Mouse (Mus musculus) small intestine, adult 2 months (tissue): ENCODE data around the gene Bmper. TPM values are rescaled to one million over a fixed set of nuclear protein-coding genes. Genes with fewer than 3 reads are reported as not detected.

Experiments
- H3K27ac ChIP-seq: fragments of 200-500 bp; 2 replicates; pipeline ENCODE4 v1.5.1; 2012; ENCODE audit warnings: low read depth, low read length, control low read depth, inconsistent platforms; ENCODE audit not compliant: insufficient read depth
- H3K27me3 ChIP-seq: fragments of 200-500 bp; 2 replicates; pipeline ENCODE4 v1.6.1; 2012; ENCODE audit warnings: mild to moderate bottlenecking, moderate library complexity, low read length, inconsistent platforms; ENCODE audit not compliant: control insufficient read depth, insufficient read depth
- H3K36me3 ChIP-seq: fragments of 200-500 bp; 2 replicates; pipeline ENCODE4 v1.6.1; 2012; ENCODE audit warnings: mild to moderate bottlenecking, low read length, control low read depth, inconsistent platforms; ENCODE audit not compliant: control insufficient read depth, insufficient read depth
- H3K4me1 ChIP-seq: fragments of 200-500 bp; 2 replicates; pipeline ENCODE4 v1.6.1; 2012; ENCODE audit warnings: low read length, inconsistent platforms, mixed read lengths; ENCODE audit not compliant: control insufficient read depth, insufficient read depth, insufficient read length
- H3K4me3 ChIP-seq: fragments of 200-500 bp; 2 replicates; pipeline ENCODE4 v1.5.1; 2012; ENCODE audit warnings: low read depth, mild to moderate bottlenecking, control low read depth, inconsistent platforms, low read length, moderate library complexity
- CTCF ChIP-seq: fragments of 200-500 bp; IDR thresholded peaks from 2 replicates; pipeline ENCODE4 v1.5.1; 2012; ENCODE audit warnings: low read depth, mild to moderate bottlenecking, control low read depth, inconsistent platforms, low read length, moderate library complexity, mixed read lengths; ENCODE audit not compliant: insufficient replicate concordance, insufficient read length; ENCODE audit errors: extremely low read depth
- POLR2A ChIP-seq: fragments of 200-500 bp; IDR thresholded peaks from 2 replicates; pipeline ENCODE4 v1.6.1; 2012; ENCODE audit warnings: low read depth, mild to moderate bottlenecking, control low read depth, inconsistent platforms, low read length, moderate library complexity
- WGBS: fragments of 180-500 bp; shearing (Covaris S2); methylation state at CpG from one replicate; pipeline ENCODE4 v1.1.7; 2018; 5-methylcytosine and 5-hydroxymethylcytosine counted together
- polyA plus RNA-seq: library from polyadenylated mRNA; depleted of rRNA; stranded (reverse); fragments of >200 nt; gene quantifications from 2 replicates; pipeline ENCODE4 v1.2.3, GENCODE M21; 2012

The Bmper gene
- polyA plus RNA-seq, 1 experiment = 0.22 TPM

DNA sequence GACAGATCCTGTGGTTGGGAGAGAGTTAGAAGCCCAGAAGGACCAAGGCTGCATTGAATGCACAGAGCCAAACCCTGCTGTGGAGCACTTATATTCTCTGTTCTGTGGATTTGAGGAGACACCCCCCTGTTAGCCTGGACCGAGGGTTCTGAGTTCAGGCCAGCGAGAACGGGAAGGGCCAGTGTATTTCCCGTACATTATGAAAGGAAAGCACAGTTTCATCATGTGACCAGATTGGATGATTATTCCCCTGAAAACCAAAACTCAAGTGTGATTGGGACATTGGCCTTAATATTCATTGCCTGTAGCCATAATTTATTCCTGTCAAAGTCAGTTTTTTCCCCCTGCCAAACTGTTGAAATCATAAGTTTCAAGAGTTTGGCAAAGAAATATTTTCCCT is 23.9 kb upstream of the Bmper start:
- 87% methylated on average over 4 of the region's 4 CpGs for WGBS

DNA sequence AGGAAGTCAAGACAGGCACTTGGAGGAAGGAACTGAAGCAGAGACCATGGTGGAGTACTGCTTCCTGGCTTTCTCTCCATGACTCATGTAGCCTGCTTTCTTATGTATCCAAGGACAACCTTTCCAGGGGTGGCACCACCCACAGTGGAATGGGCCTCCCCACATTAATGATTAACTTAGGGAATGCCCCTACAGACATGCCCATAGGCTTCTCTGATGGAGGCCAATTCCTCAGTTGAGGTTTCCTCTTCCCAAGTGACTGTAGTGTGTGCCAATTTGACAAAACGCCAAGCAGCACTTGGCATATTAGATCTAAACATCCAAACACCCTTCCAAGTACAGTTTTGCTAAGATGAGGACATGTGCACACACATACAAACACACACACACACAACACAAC is 23.0 kb upstream of the Bmper start:
- no peak overlapping the region for H3K4me3 ChIP-seq
- WGBS = 29% methylated on average over 1 of the region's 1 CpGs
- no peak overlapping the region for H3K27ac ChIP-seq
- H3K27me3 ChIP-seq = no peaks in the 10 kb centered on the region
- H3K36me3 ChIP-seq = no peaks in the 10 kb centered on the region
- H3K4me1 ChIP-seq = no peaks in the 10 kb centered on the region
- TF ChIP-seq CTCF (no peak), POLR2A (no peak)

More for the DNA sequence above, 23.9 kb upstream of the Bmper start:
- H3K4me3 ChIP-seq = no peak overlapping the region
- H3K4me1 ChIP-seq = no peaks in the 10 kb centered on the region
- no peaks in the 10 kb centered on the region for H3K36me3 ChIP-seq
- TF ChIP-seq CTCF (no peak), POLR2A (no peak)
- no peaks in the 10 kb centered on the region for H3K27me3 ChIP-seq
- H3K27ac ChIP-seq = no peak overlapping the region

DNA sequence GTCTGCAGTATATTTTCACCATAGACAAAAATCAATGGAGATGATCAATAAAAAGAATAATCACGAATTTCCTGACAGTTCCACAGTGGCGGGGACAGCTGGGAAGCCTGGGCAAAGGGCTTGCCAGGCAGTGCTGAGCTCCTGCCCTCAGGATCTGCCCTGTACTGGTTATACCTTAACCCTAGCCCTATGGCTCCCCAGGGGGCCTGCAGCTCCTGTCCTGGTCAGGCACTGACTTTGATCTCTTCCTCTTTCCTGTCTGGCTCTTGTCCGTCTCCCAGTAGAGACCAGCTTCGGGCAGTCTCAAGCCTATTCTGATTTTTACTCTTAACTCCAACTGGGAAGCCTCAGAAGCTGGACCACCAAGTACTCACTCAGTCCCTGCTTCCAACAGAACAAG is 22.0 kb upstream of the Bmper start:
- no peaks in the 10 kb centered on the region for H3K27me3 ChIP-seq
- no peak for TF ChIP-seq CTCF
- no peak for TF ChIP-seq POLR2A
- 65% methylated on average over 4 of the region's 4 CpGs for WGBS
- H3K4me1 ChIP-seq = no peaks in the 10 kb centered on the region
- no peak overlapping the region for H3K4me3 ChIP-seq
- no peaks in the 10 kb centered on the region for H3K36me3 ChIP-seq
- H3K27ac ChIP-seq = no peak overlapping the region

DNA sequence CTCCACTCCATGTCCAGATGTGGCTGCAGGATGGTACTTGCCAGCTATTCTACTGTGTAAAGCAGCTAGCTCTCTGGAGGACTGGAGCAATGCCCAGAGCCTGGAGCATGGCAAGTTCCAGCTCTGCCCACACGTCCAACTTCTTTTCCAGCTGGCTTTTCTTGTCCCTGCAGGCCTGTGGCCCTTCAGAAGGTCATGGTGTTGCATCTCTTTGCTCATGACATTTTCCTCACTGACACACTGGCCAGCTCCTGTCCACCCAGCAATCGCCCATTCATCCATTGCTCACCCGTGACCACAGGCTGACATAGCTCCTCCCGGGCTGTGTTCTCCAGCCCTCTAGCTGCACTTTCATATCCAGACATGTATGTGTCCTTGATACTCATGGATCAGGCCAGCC is 20.4 kb upstream of the Bmper start:
- no peaks in the 10 kb centered on the region for H3K36me3 ChIP-seq
- H3K4me1 ChIP-seq = no peaks in the 10 kb centered on the region
- H3K4me3 ChIP-seq = no peak overlapping the region
- no peak overlapping the region for H3K27ac ChIP-seq
- H3K27me3 ChIP-seq = no peaks in the 10 kb centered on the region
- TF ChIP-seq CTCF (no peak), POLR2A (no peak)
- WGBS = 69% methylated on average over 4 of the region's 4 CpGs

DNA sequence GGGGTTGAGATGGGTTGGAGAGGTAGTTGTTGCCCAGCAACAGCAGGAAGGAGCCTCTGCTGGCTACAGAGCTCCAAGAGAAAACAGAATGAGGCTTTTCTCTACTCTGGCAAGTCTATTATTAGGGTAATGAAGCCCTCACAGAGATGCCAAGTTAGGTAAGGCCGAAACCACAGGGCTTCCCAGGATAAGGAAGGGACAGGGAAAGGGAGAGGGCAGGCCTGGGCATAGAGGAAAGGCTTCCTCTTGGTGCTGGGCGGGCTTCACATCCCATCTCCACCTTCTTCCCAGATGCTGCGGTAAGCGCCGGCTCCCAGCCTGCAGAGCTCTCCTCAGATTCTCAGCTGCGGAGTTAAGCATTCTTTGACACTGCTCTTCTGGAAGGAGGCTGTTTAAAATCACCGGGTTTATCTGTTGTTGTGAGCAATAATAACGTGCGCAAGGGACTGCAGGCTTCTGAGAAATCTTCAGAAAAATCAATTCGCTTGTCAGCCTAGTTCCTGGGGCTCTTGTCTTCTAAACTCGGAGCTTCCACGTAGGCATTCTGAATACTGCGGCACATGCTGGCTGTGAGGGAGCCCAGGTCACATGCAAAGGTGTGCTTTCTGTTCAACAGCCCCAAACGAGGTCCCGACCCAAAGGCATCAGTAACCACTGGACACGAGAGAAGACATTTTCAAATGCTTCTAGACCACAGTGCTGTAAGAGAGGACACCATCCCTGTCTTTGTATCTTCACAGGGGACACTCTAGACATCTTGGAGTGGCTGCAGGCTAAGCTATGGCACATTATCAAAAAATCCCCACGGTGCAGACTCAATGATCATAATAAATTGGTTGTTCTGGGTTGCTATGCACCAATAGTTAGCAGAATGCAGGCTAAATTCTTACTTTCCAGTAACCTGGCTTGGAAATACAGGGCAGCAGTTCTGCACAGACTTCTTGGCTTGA is 18.3 kb upstream of the Bmper start:
- TF ChIP-seq CTCF = no peak
- no peak for TF ChIP-seq POLR2A
- Histone ChIP-seq H3K27me3 (no peaks in the 10 kb centered on the region), H3K36me3 (no peaks in the 10 kb centered on the region), H3K27ac (no peak overlapping the region), H3K4me3 (no peak overlapping the region), H3K4me1 (no peaks in the 10 kb centered on the region)
- 33% methylated on average over 17 of the region's 17 CpGs for WGBS

DNA sequence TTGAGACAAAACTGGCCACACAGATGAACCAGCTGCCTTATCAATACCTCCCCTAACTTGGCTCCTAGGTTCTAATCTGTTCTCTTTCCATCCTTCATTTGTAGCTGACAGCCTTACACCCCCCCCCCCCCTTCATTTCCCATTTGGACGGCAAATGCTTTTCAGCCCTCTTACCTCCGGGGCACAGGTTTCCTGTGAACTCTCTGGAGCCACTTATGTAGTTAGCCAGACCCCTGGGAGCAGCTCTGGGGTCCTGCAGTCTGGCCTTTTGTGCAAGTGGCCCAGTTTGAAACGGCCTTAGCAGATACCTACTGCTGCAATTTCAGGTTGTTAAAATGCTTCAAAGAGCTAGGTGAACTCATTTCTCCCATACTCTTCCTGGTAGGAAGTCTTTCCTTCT is 17.6 kb upstream of the Bmper start:
- WGBS = 48% methylated on average over 3 of the region's 3 CpGs
- no peaks in the 10 kb centered on the region for H3K36me3 ChIP-seq
- no peaks in the 10 kb centered on the region for H3K27me3 ChIP-seq
- H3K4me1 ChIP-seq = no peaks in the 10 kb centered on the region
- H3K4me3 ChIP-seq = no peak overlapping the region
- H3K27ac ChIP-seq = no peak overlapping the region
- TF ChIP-seq CTCF (no peak), POLR2A (no peak)

DNA sequence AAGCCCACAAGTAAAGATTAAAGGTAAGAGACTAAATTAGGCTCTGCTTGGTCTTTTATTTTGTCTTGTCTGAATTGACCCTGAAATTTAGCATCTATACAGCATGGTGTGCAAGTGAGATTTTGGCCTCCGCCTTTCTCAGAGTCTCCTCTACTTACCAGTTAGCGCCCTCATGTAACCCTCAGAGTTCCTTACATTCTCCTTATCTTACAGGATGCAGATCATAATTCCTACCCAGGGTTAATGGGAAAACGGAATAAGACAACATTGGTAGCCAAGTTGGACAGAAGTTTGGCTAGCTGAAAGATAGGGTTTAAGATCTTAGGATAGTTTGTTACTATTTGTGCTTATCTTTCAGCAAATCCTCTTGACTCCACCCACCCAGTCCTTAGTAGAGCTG is 17.1 kb upstream of the Bmper start:
- WGBS = 74% methylated on average over 3 of the region's 3 CpGs
- no peaks in the 10 kb centered on the region for H3K27me3 ChIP-seq
- no peak for TF ChIP-seq CTCF
- no peak for TF ChIP-seq POLR2A
- no peaks in the 10 kb centered on the region for H3K4me1 ChIP-seq
- H3K27ac ChIP-seq = no peak overlapping the region
- no peaks in the 10 kb centered on the region for H3K36me3 ChIP-seq
- no peak overlapping the region for H3K4me3 ChIP-seq
